Mouse (Mus musculus) G1E (cell line): ENCODE data around the gene Hoxb6. TPM values are rescaled to one million over a fixed set of nuclear protein-coding genes. Genes with fewer than 3 reads are reported as not detected.

Source experiments
- ATAC-seq: 2 replicates; pipeline ENCODE4 v1.8.0; 2016; ENCODE audit warnings: mild to moderate bottlenecking; ENCODE audit not compliant: insufficient number of reproducible peaks, poor library complexity, low FRiP score, severe bottlenecking; ENCODE audit errors: extremely low read depth
- DNase-seq: peaks from one replicate; pipeline ENCODE4 v3.0.0; 2012; ENCODE audit warnings: low spot score
- H3K27me3 ChIP-seq: 2 replicates; pipeline ENCODE4 v1.6.1; 2012; ENCODE audit warnings: mild to moderate bottlenecking, low read length, inconsistent platforms; ENCODE audit not compliant: insufficient read depth
- H3K36me3 ChIP-seq: replicated peaks from 2 replicates; pipeline ENCODE3; 2012; ENCODE audit warnings: mild to moderate bottlenecking, inconsistent platforms
- H3K4me1 ChIP-seq: 2 replicates; pipeline ENCODE4 v1.6.1; 2012; ENCODE audit warnings: low read depth, low read length, inconsistent platforms, mixed read lengths; ENCODE audit not compliant: insufficient read depth
- H3K4me3 ChIP-seq: 2 replicates; pipeline ENCODE4 v1.5.1; 2012; ENCODE audit warnings: low read depth, mild to moderate bottlenecking, inconsistent platforms, low read length, moderate library complexity, mixed read lengths
- H3K9me3 ChIP-seq: replicated peaks from 2 replicates; pipeline ENCODE4 v1.6.1; 2012; ENCODE audit warnings: inconsistent platforms
- CTCF ChIP-seq: IDR thresholded peaks from 2 replicates; pipeline ENCODE4 v1.5.1; 2012; ENCODE audit warnings: low read depth, low read length, inconsistent platforms, mixed read lengths
- GATA1 ChIP-seq: IDR thresholded peaks from 2 replicates; pipeline ENCODE4 v1.6.1; 2012; ENCODE audit warnings: borderline replicate concordance, low read length, inconsistent platforms, mixed read lengths
- GATA2 ChIP-seq: IDR thresholded peaks from 2 replicates; pipeline ENCODE4 v1.6.1; 2012; ENCODE audit warnings: low read depth, low read length, inconsistent platforms, borderline replicate concordance
- POLR2AphosphoS5 ChIP-seq: IDR thresholded peaks from 2 replicates; pipeline ENCODE4 v1.6.1; 2012; ENCODE audit warnings: low read depth, low read length, inconsistent platforms; ENCODE audit not compliant: insufficient replicate concordance
- TAL1 ChIP-seq: conservative IDR thresholded peaks from 2 replicates; pipeline ENCODE4 v1.6.1; 2012; ENCODE audit warnings: low read depth, low read length, inconsistent platforms, mixed read lengths
- polyA plus RNA-seq: library from polyadenylated mRNA; stranded (reverse); fragments of >175 nt; gene quantifications from 2 replicates; pipeline ENCODE4 v1.2.3, GENCODE M21; 2012
- total RNA-seq, 2 experiments: library from RNA; stranded (forward) in 1 of 2; stranded (reverse) in 1 of 2; fragments of 200-1000 nt in 1 of 2; fragments of >200 nt in 1 of 2; fragmentation: Nextera tagmentation in 1 of 2; gene quantifications; 2 replicates each; pipeline ENCODE4 v1.2.3; 2014 to 2017

The Hoxb6 gene
- total and polyA plus RNA-seq, 3 experiments, result 0.26 TPM; not detected in 2

GRCm38 (mm10) chr11:96308763-96309162 lies 16.5 kb downstream of the Hoxb6 start:
- TF ChIP-seq CTCF (no peak), TAL1 (no peak), GATA1 (no peak), POLR2AphosphoS5 (no peak), GATA2 (no peak)
- peaks cover 2% of the 10 kb centered on the region; the same call in 1 of the 2 replicates for H3K4me1 ChIP-seq
- H3K4me3 ChIP-seq, result no peak overlapping the region
- DNase-seq, result no peak
- peaks cover 55% of the 10 kb centered on the region for H3K27me3 ChIP-seq
- no peaks in the 10 kb centered on the region for H3K36me3 ChIP-seq
- peaks cover 1% of the 10 kb centered on the region; the same call in 1 of the 2 replicates for H3K9me3 ChIP-seq
- ATAC-seq, result no peak

- TF ChIP-seq CTCF (no peak), GATA1 (no peak), GATA2 (no peak), POLR2AphosphoS5 (no peak), TAL1 (no peak)
- H3K4me3 ChIP-seq, result no peak overlapping the region
- H3K4me1 ChIP-seq, result peaks cover 2% of the 10 kb centered on the region; the same call in 1 of the 2 replicates
- ATAC-seq, result no peak
- H3K9me3 ChIP-seq, result no peaks in the 10 kb centered on the region
- DNase-seq, result no peak
- no peaks in the 10 kb centered on the region for H3K36me3 ChIP-seq
- H3K27me3 ChIP-seq, result peaks cover 55% of the 10 kb centered on the region
Measured at GRCm38 (mm10) chr11:96309288-96309687, 17.0 kb downstream of the Hoxb6 start.

- Histone ChIP-seq H3K4me3 (no peak overlapping the region), H3K9me3 (no peaks in the 10 kb centered on the region), H3K36me3 (no peaks in the 10 kb centered on the region), H3K4me1 (peaks cover 2% of the 10 kb centered on the region; the same call in 1 of the 2 replicates), H3K27me3 (peaks cover 54% of the 10 kb centered on the region)
- DNase-seq (no peak), ATAC-seq (no peak)
- TF ChIP-seq TAL1 (no peak), GATA1 (no peak), POLR2AphosphoS5 (no peak), GATA2 (no peak), CTCF (no peak)
Measured at GRCm38 (mm10) chr11:96310183-96310938, 18.1 kb downstream of the Hoxb6 start.

GRCm38 (mm10) chr11:96311097-96311496 lies 18.8 kb downstream of the Hoxb6 start:
- TF ChIP-seq POLR2AphosphoS5 (no peak), TAL1 (no peak), GATA1 (no peak), CTCF (no peak), GATA2 (no peak)
- ATAC-seq (no peak), DNase-seq (no peak)
- no peaks in the 10 kb centered on the region for H3K36me3 ChIP-seq
- peaks cover 47% of the 10 kb centered on the region for H3K27me3 ChIP-seq
- peaks cover 2% of the 10 kb centered on the region; the same call in 1 of the 2 replicates for H3K4me1 ChIP-seq
- H3K9me3 ChIP-seq, result no peaks in the 10 kb centered on the region
- no peak overlapping the region; the same call in 1 of the 2 replicates for H3K4me3 ChIP-seq

- H3K27me3 ChIP-seq, result peaks cover 45% of the 10 kb centered on the region
- ATAC-seq (no peak), DNase-seq (no peak)
- H3K36me3 ChIP-seq, result no peaks in the 10 kb centered on the region
- peaks cover 2% of the 10 kb centered on the region; the same call in 1 of the 2 replicates for H3K4me1 ChIP-seq
- no peaks in the 10 kb centered on the region for H3K9me3 ChIP-seq
- TF ChIP-seq TAL1 (no peak), GATA1 (no peak)
- no peak overlapping the region; the same call in 1 of the 2 replicates for H3K4me3 ChIP-seq
Measured at GRCm38 (mm10) chr11:96311520-96312417, 19.5 kb downstream of the Hoxb6 start.

GRCm38 (mm10) chr11:96313134-96313533 lies 20.9 kb downstream of the Hoxb6 start:
- Histone ChIP-seq H3K27me3 (peaks cover 53% of the 10 kb centered on the region), H3K4me1 (peaks cover 2% of the 10 kb centered on the region; the same call in 1 of the 2 replicates), H3K4me3 (no peak overlapping the region), H3K36me3 (no peaks in the 10 kb centered on the region), H3K9me3 (no peaks in the 10 kb centered on the region)
- ATAC-seq (no peak), DNase-seq (no peak)
- no peak for TF ChIP-seq TAL1
- TF ChIP-seq CTCF, result no peak
- TF ChIP-seq GATA1, result no peak
- TF ChIP-seq GATA2, result no peak
- TF ChIP-seq POLR2AphosphoS5, result no peak
